Mouse (Mus musculus) yolk sac, embryonic 10.5 days (tissue): ENCODE measurements at regions not wholly inside any gene's neighbourhood (a gene's known extent, or its start where the extent isn't known, plus 50 kb on each side); places are given as distances from the start of the nearest gene placed in this dataset.

Experiments
- DNase-seq: peaks from one replicate; pipeline ENCODE4 v3.0.0-alpha.2; 2017; ENCODE audit warnings: low spot score

- DNase-seq: peak; percentile 42
Observed at GRCm38 (mm10) chr2:10825278-10826133, 346.4 kb upstream of the Prkcq start.

GRCm38 (mm10) chr2:10826134-10826767 is 345.7 kb upstream of the Prkcq start:
- DNase-seq: peak; percentile 9

GRCm38 (mm10) chr2:10839976-10840375 is 331.9 kb upstream of the Prkcq start:
- DNase-seq: no peak

GRCm38 (mm10) chr2:10861654-10862292 is 310.1 kb upstream of the Prkcq start:
- no peak for DNase-seq

GRCm38 (mm10) chr2:10864451-10864850 is 307.5 kb upstream of the Prkcq start:
- DNase-seq: no peak

GRCm38 (mm10) chr2:10874303-10874702 is 297.6 kb upstream of the Prkcq start:
- no peak for DNase-seq

GRCm38 (mm10) chr2:10901926-10902325 is 270.0 kb upstream of the Prkcq start:
- no peak for DNase-seq

DNA sequence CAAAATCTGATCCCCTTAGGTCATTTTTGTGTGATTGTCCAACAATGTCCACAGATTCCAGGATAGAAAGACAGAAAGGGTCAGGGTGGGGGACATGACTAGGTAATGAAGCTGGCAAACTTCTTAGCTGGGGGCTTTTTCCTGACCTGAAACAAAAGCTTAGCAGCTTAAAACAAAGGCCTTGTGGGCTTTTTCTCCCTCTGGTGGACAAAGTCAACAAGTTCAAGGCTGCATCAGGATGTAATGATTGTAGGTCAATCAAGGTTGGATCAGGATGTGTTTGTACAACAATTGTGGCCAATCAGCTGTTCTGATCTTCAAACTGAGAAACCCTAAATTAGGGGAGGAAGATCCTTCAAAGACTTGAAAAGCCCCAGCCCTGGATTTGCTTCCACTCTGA is 252.0 kb upstream of the Prkcq start:
- no peak for DNase-seq

DNA sequence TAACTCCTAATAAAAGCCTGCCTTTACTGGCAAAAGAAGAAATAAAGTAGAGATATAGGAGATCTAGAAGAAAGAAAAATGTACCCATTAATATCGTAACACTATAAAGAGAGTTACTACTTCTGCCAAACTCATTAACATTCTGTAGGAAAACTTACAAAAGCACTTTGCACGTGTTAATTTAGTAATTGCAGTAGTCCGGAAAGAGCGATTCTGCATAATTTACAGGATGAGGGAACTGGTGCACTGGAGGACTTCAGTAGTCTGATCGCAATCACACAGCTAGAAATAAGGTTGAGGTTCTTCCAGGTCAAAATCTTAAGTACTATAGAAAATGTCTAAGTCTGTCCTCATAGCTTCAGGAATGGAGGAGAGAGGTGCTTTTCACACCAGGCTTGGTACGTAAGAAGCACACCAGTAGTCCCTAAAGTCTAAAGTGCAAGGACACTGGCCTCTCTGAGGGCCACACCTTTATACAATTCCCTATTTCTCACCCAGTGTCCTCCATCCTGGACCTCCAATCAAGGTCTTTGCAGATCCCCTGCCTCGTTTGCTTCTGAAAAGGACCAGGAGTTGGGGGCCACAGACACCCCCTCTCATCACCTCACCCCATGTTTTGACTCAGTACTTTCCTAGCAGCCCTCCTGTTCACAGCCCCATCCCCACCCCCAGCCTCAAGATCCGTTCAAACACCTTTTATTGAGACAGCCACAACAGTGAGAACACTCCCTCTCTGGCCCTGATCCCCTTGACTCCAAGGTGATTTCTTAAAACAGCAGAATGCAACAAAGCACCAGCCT is 251.0 kb upstream of the Prkcq start:
- no peak for DNase-seq

GRCm38 (mm10) chr2:10921486-10922450 is 250.1 kb upstream of the Prkcq start:
- no peak for DNase-seq

GRCm38 (mm10) chr2:10923984-10924383 is 247.9 kb upstream of the Prkcq start:
- no peak for DNase-seq

- no peak for DNase-seq
Observed at GRCm38 (mm10) chr2:10925361-10925760, 246.5 kb upstream of the Prkcq start.

DNA sequence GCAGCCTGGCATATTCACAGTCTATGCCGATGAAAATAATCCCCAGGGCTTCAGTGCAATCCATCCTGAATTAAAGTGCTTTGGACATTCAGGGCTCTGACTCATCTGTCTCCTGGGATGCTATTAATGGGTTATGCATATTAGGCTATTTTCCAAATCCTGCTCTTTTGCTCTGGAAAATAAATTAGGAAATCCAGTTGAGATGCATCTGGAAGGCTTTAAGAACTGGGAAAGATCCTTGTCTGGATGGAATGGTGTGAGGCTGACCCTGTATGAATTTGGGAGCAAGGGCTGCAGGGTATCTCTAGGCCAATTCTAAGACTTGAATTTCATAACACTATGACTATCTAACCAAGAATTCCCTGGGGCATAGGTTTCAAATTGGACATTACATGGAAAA is 234.5 kb upstream of the Prkcq start:
- DNase-seq: no peak

DNA sequence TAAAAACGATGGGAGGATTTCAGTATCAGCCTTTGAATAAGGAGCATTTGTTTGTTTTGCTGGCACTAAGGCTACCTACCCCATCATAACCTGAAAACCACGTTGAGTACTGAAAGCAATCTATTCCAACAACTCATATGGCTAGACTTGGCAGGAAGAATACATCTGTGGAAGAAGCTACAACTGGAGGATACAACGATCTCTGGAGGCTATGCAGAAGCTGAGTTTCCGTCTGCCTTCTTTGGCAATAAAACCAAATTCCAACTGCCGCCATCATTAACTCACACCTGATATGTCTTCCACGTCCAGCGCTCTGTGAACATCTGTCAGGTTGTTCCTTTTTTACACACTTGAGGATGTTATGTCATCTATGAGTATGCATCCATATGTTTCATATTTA is 206.7 kb upstream of the Prkcq start:
- DNase-seq: no peak

- DNase-seq: no peak
Observed at GRCm38 (mm10) chr2:10966891-10967290, 205.0 kb upstream of the Prkcq start.

DNA sequence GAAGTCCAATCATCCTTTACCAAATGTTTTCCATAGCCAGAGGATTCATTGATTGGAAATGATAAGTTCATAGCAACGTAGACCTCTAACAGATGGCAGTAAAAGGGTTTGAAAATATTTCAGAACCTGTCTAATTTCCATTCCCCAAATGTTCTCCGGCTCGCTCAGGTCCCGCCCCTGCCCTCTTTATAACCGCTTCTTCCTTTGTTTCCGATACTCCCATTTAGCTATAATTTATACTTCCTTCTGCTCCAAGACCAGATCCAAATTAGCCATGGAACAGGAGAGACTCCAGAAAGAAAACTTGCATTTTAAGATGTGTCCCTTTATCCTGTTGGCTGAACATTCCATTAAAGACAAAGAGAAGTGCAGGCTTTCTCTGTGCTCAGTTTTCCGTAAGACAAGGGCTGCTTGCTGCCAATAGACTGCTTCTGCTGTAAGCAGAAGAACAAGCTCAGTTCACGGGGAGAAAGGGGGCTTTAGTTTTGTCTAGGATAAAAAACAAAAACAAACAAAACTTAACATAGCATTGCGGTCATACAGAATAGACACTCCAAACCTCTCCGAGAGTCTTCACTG is 202.7 kb upstream of the Prkcq start:
- DNase-seq: no peak

DNA sequence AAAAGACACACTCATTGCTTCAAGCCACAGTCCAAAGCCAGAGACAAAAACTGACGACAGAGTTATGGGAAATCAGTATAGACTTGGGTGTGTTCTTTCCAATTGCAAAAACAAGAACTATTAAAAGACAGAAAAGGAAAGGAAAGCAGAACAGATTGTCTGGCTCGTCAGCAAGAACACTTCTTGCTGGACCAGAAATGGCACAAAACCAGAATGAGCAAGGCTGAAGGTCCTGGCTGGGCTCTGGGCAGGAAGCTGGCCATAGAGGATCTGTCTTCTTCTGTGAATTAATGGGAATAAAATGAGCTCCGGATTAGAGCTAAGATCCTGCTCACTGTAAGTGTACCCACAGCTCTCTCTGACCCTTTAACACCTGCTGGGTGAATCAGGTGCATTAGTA is 199.9 kb upstream of the Prkcq start:
- no peak for DNase-seq

DNA sequence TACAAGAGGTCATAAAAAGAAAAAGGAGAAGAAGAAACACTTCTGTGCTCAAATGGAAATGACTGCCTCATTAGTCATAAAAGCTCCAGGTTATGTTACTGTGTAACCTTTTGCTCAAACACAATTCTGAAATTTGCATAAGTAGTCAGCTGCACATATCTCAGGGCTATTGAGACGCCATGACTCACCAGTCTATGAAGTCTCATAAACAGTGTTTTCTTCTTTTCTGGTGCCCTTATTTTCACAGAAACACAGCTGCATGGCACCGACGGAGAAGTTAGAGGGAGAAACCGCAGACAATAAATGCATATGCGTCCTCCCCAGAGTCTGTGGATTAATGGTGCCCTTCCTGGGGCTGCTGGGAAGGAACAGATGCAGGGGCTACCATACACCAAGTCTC is 193.1 kb upstream of the Prkcq start:
- DNase-seq: no peak

- no peak for DNase-seq
Observed at GRCm38 (mm10) chr2:10986101-10986500, 185.8 kb upstream of the Prkcq start.

GRCm38 (mm10) chr2:10990043-10990728 is 181.7 kb upstream of the Prkcq start:
- no peak for DNase-seq
